Comparison of ENCODE assay signal across 10 mouse cellular contexts in the genomic region with DNA sequence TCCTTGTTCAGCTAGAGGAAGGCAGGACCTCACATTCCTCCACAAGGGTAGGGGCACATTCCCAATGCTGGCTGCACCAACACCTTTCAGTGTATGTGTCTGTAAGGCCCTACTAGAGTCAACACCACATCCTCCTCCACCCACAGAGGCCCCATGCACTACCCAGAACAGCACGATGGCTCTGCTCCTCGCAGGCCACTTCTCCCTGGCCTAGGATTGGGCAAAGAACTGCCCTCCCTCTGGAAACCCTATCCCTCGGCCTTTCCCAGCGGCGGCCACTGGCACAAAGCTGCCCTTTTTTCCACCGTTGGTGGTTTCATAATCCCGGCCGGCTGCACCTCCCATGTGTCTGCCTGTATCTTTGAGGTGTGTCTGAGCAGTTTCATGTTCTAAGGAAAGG. TPM values are rescaled to one million over a fixed set of nuclear protein-coding genes. Genes with fewer than 3 reads are reported as not detected.
DNase-seq lines count a peak whose midpoint lies in the region; ATAC-seq and TF ChIP-seq lines count a peak whose summit lies in the region.
"Had no signal": no experiment of that assay in that cellular context is flagged by ENCODE, and none has a peak within 500 bp of the region (broad histone marks: within the 10 kb centered on the region; RNA-seq: fewer than 3 reads in every experiment).

No protein-coding gene starts in this region.

- H3K27ac ChIP-seq in forebrain, embryonic 10.5 days: peak overlapping the region; percentile 48; the same call in 1 of the 2 replicates
- no peak overlapping the region for H3K27ac ChIP-seq in forebrain, postnatal 0 days (ENCODE audit: low read depth, low read length)
- peak overlapping the region; percentile 5 to 94 for H3K27ac ChIP-seq in heart, embryonic 14.5 days (replicated peaks in 1 of 2; ENCODE audit: control insufficient read depth in 1 of 2, insufficient read depth in 1 of 2, low read depth in 2 of 2, low read length in 2 of 2)
- H3K27ac ChIP-seq in lung, postnatal 0 days (ENCODE audit: low read length): no peak overlapping the region
- H3K27ac ChIP-seq: liver, embryonic 13.5 days had no signal

- no peaks in the 10 kb centered on the region; the same call in 1 of the 2 replicates for H3K4me1 ChIP-seq in forebrain, embryonic 10.5 days
- peaks cover 12% of the 10 kb centered on the region for H3K4me1 ChIP-seq in forebrain, postnatal 0 days (ENCODE audit: insufficient read depth)
- peaks cover 46 to 85% of the 10 kb centered on the region in 2 experiments for H3K4me1 ChIP-seq in heart, embryonic 14.5 days (ENCODE audit: control insufficient read depth in 2 of 2, insufficient read depth in 2 of 2, low read length in 2 of 2)
- H3K4me1 ChIP-seq in lung, postnatal 0 days (ENCODE audit: insufficient read depth, low read depth, low read length): peaks cover 22% of the 10 kb centered on the region

- no peak overlapping the region for H3K4me2 ChIP-seq in forebrain, postnatal 0 days (ENCODE audit: low read depth)
- H3K4me2 ChIP-seq in heart, embryonic 14.5 days (ENCODE audit: low read length): no peak overlapping the region
- H3K4me2 ChIP-seq in lung, postnatal 0 days (replicated peaks; ENCODE audit: low read depth, low read length): no peak overlapping the region
- H3K4me2 ChIP-seq: liver, embryonic 13.5 days had no signal

- TF ChIP-seq CTCF in forebrain, postnatal 0 days (IDR thresholded peaks at IDR 0.05; ENCODE audit: low read depth): no peak
- no peak for TF ChIP-seq CTCF in lung, postnatal 0 days (IDR thresholded peaks at IDR 0.05)

- ATAC-seq in forebrain, postnatal 0 days: no peak
- peak; percentile 53 for ATAC-seq in common myeloid progenitor, adult 5-6 weeks (replicated peaks; ENCODE audit: low read depth, poor library complexity, severe bottlenecking)
- ATAC-seq in heart, embryonic 14.5 days (ENCODE audit: insufficient number of reproducible peaks, insufficient read depth, low FRiP score, low read depth): no peak
- ATAC-seq in lung, postnatal 0 days: peak; percentile 43

- TF ChIP-seq EP300 in lung, postnatal 0 days (IDR thresholded peaks at IDR 0.05): no peak

- H3K27me3 ChIP-seq in forebrain, embryonic 10.5 days (ENCODE audit: poor library complexity, severe bottlenecking): no peaks in the 10 kb centered on the region
- no peaks in the 10 kb centered on the region for H3K27me3 ChIP-seq in forebrain, postnatal 0 days (ENCODE audit: insufficient read depth, low read length)
- H3K27me3 ChIP-seq in heart, embryonic 14.5 days (ENCODE audit: control insufficient read depth, insufficient read depth, low read length): no peaks in the 10 kb centered on the region
- no peaks in the 10 kb centered on the region for H3K27me3 ChIP-seq in lung, postnatal 0 days (replicated peaks; ENCODE audit: insufficient read depth, low read length)

- H3K36me3 ChIP-seq in forebrain, embryonic 10.5 days (replicated peaks): peaks cover 90% of the 10 kb centered on the region
- H3K36me3 ChIP-seq in forebrain, postnatal 0 days (ENCODE audit: insufficient read depth): peaks cover 36% of the 10 kb centered on the region
- peaks cover 94% of the 10 kb centered on the region for H3K36me3 ChIP-seq in heart, embryonic 14.5 days (ENCODE audit: control insufficient read depth, insufficient read depth, low read length)
- H3K36me3 ChIP-seq in lung, postnatal 0 days (ENCODE audit: insufficient read depth, low read length): peaks cover 3% of the 10 kb centered on the region; the same call in 1 of the 2 replicates

- no peak overlapping the region for H3K4me3 ChIP-seq in forebrain, embryonic 10.5 days
- no peak overlapping the region for H3K4me3 ChIP-seq in forebrain, postnatal 0 days (ENCODE audit: low read depth, low read length)
- H3K4me3 ChIP-seq in heart, embryonic 14.5 days (ENCODE audit: control insufficient read depth in 1 of 2, insufficient read depth in 1 of 2, low read depth in 1 of 2, low read length in 2 of 2): no peak overlapping the region
- H3K4me3 ChIP-seq in lung, postnatal 0 days (ENCODE audit: low read depth, low read length): no peak overlapping the region
- H3K4me3 ChIP-seq: liver, embryonic 13.5 days had no signal

- 58% methylated on average over 8 of the region's 8 CpGs for WGBS in forebrain, embryonic 10.5 days
- whole genome bisulfite sequencing in forebrain, postnatal 0 days: 62% methylated on average over 8 of the region's 8 CpGs
- 53% methylated on average over 8 of the region's 8 CpGs for WGBS in heart, embryonic 14.5 days
- WGBS in lung, postnatal 0 days: 39% methylated on average over 8 of the region's 8 CpGs

- DNase-seq in forebrain, embryonic 10.5 days (ENCODE audit: extremely low spot score, low spot score): no peak
- no peak for DNase-seq in forebrain, postnatal 0 days
- peak; percentile 29 for DNase-seq in lung, postnatal 0 days (ENCODE audit: low spot score)
- DNase-seq in spleen, postnatal 4 days (ENCODE audit: low spot score in 2 of 2): no peak
- DNase-seq in right cerebral cortex, postnatal 14 days: no peak
- DNase-seq in cerebellum, postnatal 36 days: no peak
- DNase-seq: liver, embryonic 13.5 days had no signal

- no peak overlapping the region for H3K9ac ChIP-seq in forebrain, postnatal 0 days
- H3K9ac ChIP-seq in heart, embryonic 14.5 days (ENCODE audit: low read length): peak overlapping the region; percentile 10; the same call in 1 of the 2 replicates
- H3K9ac ChIP-seq in lung, postnatal 0 days (replicated peaks; ENCODE audit: low read depth): no peak overlapping the region; the same call in 1 of the 2 replicates
- H3K9ac ChIP-seq: liver, embryonic 13.5 days had no signal

- H3K9me3 ChIP-seq in forebrain, embryonic 10.5 days: no peaks in the 10 kb centered on the region
- no peaks in the 10 kb centered on the region for H3K9me3 ChIP-seq in forebrain, postnatal 0 days (ENCODE audit: low read length)
- H3K9me3 ChIP-seq in heart, embryonic 14.5 days (ENCODE audit: control insufficient read depth, low read length): no peaks in the 10 kb centered on the region
- H3K9me3 ChIP-seq in lung, postnatal 0 days (ENCODE audit: low read length): no peaks in the 10 kb centered on the region
- H3K9me3 ChIP-seq: liver, embryonic 13.5 days had no signal

RNA-seq across cellular contexts. Expression of gene Igf2r, which starts 46.8 kb away (rescaled TPM):
- polyA plus RNA-seq in forebrain, embryonic 10.5 days (2016; fragmentation: Nextera tagmentation; extraction: Ambion mirVana): 20.0 and 20.5 TPM in 2 replicates
- 27.2 and 36.0 TPM in 2 replicates for total RNA-seq in forebrain, postnatal 0 days (2014; rRNA removed)
- polyA plus RNA-seq in forebrain, postnatal 0 days (2015; fragmentation: Nextera tagmentation; extraction: Ambion mirVana): 3.0 and 4.6 TPM in 2 replicates
- 5.8 and 7.3 TPM in 2 replicates for total RNA-seq in common myeloid progenitor, adult 5-6 weeks (2017)
- polyA plus RNA-seq in heart, embryonic 14.5 days (2014; fragmentation: Nextera tagmentation; extraction: Ambion mirVana): 196 and 201 TPM in 2 replicates
- polyA plus RNA-seq in lung, postnatal 0 days (2015; fragmentation: Nextera tagmentation; extraction: Ambion mirVana): 26.7 and 27.9 TPM in 2 replicates

RNA-seq across cellular contexts. Expression of gene Slc22a1, which starts 47.0 kb away (rescaled TPM):
- not detected in 2 replicates for polyA plus RNA-seq in forebrain, embryonic 10.5 days (2016; fragmentation: Nextera tagmentation; extraction: Ambion mirVana)
- not detected in 2 replicates for total RNA-seq in forebrain, postnatal 0 days (2014; rRNA removed)
- not detected in 2 replicates for polyA plus RNA-seq in forebrain, postnatal 0 days (2015; fragmentation: Nextera tagmentation; extraction: Ambion mirVana)
- total RNA-seq in common myeloid progenitor, adult 5-6 weeks (2017): not detected in 2 replicates
- polyA plus RNA-seq in heart, embryonic 14.5 days (2014; fragmentation: Nextera tagmentation; extraction: Ambion mirVana): 28.7 and 42.4 TPM in 2 replicates
- 1.6 and 3.2 TPM in 2 replicates for polyA plus RNA-seq in lung, postnatal 0 days (2015; fragmentation: Nextera tagmentation; extraction: Ambion mirVana)
- polyA plus RNA-seq: C2C12; liver, embryonic 13.5 days had no signal

Comparison
In these comparisons a context has a peak if more than half of its experiments do, and no peak if none do; other contexts are left out.
1. H3K27ac ChIP-seq: peak in forebrain, embryonic 10.5 days (single experiment) and heart, embryonic 14.5 days (2 of 2); none in forebrain, postnatal 0 days (single experiment) and lung, postnatal 0 days (single experiment).
2. ATAC-seq: peak in common myeloid progenitor, adult 5-6 weeks (single experiment) and lung, postnatal 0 days (single experiment); none in forebrain, postnatal 0 days (single experiment) and heart, embryonic 14.5 days (single experiment).